Mouse (Mus musculus) urinary bladder, adult 18-20 months (tissue): ENCODE measurements around the gene Nudt14.

Experiments
- DNase-seq, 2 experiments: peaks; one replicate each; pipeline ENCODE4 v3.0.0; 2022; ENCODE audit warnings: low spot score in 2 of 2, mixed read lengths in 2 of 2

Nudt14 gene

DNA sequence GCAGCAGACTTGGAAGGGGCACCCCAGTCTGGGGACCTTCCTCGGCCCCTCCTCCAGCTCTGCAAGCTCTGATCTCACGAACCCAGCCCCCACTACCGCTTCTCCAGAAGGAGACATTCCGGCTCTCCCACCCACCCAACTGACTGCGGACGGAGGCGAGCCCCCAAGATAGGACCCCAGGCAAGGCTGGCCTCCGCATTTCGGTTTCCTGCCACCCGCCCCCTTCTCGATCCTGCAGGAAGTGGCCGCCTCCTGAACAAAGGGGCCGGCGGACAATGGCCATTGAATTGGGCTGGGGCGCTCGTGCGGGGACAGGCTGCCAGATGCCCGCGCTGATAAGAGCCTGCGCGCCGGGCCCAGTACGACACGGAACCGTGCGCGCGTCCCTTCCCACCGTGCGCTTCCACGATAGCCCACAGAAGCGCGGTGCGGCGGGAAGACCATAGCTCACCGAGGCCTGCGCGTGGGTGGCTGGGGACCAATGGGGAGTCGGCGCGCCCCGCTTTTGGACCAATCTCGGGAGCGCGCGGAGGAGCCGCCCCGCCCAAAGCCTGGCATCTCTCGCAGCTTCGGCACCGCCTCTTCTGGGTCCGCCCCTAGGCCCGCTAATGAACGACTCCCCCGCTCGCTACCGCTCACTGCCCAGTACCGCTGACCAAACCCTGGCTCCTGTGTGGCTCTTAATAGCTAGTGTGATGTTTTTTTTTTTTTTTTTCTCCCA is 8.3 kb upstream of the Nudt14 start:
- DNase-seq, result peak; percentile 80 to 84

DNA sequence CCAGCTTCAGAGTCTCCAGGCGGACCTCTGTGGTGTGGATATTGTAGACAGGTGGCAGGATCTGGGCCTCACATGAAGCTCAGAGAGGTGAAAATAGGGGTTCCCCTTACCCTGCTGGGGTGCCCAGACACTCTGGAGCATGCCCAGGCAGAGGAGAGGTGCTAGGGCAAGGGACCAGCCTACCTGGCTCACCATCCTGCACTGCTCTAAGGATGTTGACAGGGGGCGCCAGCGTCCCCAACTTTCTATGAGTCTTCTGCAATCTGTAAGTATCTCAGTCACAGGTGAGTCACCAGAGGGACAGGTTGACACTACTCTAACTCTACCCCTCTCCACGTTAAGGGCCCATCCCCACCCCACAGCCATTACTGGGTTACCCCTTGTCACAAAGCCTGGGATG is 5.4 kb upstream of the Nudt14 start:
- no peak for DNase-seq

DNA sequence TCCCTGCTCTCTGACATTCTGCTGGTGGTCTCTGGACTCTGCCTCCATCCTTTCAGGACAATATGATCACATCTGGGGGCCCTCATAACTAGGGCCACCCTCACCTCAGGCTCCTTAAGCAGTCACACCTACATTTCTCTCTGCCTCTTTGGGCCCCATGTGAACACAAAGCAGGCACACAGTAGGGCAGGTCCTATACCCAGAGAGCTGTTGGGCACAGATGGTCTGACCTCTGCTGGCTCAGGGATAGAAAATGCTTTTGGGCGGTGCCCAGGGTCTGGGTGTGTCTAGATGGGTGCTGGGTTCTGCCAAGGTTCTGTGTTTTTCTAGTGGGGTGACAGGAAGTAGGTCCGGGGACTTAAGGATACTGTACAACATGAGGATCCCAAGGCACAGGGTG is 1.7 kb upstream of the Nudt14 start:
- DNase-seq, result no peak

DNA sequence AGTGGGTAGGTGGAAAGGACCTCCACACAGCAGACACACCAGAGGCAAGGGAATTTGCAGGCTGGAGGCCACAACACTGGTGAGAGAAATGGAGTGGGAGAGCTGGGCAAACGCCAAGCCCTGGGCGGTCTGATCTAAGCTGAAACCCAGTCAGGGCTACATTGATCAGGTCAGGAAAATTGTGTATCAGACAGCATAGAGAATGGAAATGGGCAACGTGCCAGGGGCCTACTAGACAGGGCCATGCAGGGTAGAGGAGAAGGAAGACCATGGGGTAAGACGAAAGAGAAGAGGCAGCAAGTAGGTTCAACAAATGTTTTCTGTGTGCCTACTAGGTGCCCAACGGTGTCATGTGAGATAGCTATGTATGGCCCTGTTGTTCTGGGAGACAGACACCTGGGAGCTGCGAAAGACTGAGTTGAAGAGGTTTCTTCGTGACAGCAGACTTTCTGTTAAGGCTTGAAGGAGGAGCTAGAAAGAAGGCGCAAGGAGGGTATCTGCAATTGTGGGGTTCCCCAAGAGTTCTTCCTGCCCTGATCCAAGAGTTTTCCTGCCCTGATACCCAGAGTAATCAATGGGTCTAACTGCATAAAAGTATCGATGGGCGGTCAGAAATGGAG is 658 bp downstream of the Nudt14 start:
- no peak for DNase-seq

DNA sequence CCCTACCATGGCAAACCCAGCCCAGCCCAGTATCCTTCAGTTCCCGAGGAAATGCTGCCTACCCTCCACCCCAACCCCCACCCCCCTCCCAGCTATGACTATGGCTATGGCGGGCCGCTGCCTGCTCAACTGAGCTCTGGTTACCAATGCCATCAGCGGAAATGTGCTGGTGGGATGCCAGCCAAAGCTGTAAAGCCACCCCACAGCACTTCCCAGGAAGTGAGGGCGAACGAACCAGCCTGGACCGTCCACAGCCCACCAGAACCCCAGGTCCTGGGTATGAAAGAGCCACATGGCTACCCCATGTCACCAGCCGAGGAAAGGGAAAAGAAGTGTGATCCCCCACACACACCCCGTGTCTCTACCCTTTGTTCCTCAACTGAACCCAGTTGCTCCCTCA is 1.2 kb downstream of the Nudt14 start:
- no peak for DNase-seq

DNA sequence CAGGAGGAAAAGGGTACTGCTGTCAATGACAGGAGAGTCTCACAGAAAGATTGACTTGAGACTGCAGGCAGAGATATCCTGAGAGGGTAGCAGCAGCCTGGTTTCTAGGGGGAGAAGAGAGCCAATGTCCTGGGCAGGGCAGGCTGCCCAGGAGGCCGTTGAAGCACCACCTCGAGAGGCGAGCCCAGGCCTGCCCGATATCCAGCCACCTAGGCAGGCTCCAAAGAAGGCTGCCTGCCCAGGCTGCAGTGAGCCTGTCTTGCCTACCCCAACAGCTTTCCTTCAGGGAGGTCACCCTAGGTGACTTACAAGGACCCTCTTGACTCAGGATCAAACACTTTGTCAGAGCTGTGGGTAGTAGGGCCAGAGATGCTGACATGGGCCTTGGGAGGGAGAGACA is 1.7 kb downstream of the Nudt14 start:
- no peak for DNase-seq

DNA sequence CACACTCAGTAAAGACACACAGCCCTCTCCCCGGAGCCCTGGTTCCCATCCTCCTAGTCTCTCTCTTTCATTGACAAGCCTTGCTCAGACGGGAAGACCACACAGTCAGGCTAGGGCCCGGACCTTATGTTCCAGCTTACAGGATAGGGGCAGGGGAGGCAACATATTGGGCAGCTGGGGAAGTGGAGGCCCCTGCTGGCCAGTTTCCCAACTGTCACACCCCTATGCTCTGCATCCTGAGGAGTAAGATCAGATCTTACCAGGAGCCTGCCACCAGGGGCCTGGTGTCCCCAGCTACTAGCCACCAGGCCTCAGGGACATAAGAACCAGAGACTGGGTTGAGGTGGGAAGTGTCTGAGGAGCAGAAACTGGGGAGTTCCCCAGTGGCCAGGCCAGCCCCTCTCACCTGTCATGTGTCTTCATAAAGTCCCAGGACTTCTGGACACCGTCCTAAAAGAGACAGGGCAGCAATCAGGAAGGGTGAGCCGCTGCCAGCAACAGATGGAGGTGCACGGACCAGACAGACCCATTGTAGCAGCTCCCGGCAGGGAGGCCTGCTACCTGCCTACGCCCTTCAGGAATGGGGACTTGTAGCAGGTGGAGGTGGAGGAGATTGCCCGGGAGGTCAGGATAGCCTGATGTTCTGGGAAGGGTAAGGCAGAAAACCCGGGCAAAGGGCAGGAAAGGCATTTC is 2.9 kb downstream of the Nudt14 start:
- no peak for DNase-seq

DNA sequence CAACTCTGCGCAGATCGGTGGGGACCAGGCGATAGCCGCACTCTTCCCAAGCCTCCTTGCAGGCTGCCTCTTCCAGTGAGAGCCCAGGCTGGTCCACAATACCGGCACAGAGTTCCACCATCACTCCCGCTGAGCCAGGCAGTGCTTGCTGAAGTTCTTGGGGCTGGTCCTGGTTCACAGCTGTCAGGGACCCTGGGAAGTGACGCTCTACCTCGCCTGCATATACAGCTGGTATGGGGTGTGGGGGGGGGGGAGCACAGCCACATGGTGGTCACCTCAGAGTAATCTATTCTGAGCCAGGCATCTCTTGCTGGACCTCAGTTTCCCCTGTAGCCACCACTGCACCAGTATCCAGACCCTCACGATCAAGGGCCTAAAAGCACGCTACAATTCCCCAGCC is 3.6 kb downstream of the Nudt14 start:
- no peak for DNase-seq

DNA sequence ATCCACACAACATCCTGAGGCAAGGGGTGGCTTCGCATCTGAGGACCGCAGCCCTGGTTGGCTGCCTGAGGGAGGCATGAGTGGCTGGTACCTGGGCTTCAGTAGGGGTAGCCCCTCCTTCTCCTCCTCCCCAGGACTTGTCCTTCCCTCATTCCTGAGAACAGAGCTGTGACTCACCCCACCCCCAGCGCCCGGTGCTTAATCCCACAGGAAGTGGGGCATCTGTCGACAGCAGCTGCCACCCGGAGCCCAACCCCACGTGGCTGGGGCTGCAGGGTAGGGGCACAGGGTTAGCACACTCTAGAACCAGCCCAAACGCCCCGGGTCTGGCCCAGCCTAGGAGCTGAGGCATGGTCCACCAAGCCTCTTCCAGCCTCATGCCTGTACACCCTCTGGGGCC is 4.0 kb downstream of the Nudt14 start:
- no peak for DNase-seq

DNA sequence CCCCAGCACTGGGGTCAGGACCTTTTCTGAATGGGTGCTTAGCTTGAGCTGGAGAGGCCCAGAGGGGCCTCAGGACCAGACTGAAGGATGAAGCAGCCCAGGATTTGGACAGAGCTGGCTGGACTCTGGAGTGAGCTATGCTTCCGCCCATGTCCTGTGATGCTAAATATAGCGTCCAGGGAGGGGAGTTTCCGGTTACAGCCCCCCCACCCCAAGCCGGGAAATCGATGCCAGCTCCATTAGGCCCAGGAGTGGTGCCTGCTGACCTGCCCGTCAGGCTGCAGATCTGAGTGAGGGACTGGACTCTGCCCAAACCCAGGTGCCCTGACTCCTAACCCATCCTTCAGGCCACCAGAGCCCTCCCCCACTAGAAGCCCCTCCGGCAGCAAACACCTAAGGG is 9.3 kb downstream of the Nudt14 start:
- no peak for DNase-seq

DNA sequence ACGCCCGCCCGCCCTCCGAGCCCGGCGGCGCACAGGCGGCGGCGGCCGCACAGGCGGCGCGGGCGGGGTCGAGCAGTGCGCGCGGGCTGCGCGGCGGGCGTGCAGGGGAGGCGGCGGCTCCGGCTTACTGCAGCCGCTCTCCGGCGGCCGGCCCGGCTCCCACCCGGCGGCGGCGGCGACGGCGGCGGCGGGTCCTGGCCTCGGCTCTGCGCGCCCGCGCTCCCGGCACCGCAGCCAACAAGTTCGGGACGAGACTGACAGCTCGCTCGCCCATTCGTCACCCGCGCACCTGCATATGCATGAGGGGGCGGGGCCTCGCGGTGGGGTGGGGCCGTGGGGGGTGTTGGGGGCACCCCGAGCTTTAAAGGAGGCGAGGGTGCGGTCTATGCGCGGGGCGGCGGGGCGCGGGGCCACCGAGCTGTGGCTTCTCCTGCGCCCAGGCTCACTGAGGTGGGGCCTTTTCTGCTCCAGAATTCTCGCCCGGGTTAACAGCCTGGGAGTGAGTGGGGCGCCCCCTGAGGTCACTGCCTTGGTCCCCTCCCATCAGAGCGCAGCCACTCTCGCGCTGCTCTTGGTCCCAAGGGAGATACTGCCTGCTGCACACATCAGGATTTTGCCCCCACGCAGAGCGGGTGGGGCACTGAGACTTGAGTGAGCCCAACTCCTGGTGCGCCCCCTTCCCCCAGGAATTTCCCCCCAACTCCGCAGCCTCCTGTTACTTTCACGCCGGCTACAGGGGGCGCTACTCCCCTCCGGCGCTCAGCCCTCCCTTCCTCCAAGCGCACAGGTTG is 12.2 kb downstream of the Nudt14 start, which contains the start of gene Jag2:
Jag2 (minus strand) TSS at position 215 of the 791 bp plus-strand sequence.
- DNase-seq, result peak; percentile 51 to 61

DNA sequence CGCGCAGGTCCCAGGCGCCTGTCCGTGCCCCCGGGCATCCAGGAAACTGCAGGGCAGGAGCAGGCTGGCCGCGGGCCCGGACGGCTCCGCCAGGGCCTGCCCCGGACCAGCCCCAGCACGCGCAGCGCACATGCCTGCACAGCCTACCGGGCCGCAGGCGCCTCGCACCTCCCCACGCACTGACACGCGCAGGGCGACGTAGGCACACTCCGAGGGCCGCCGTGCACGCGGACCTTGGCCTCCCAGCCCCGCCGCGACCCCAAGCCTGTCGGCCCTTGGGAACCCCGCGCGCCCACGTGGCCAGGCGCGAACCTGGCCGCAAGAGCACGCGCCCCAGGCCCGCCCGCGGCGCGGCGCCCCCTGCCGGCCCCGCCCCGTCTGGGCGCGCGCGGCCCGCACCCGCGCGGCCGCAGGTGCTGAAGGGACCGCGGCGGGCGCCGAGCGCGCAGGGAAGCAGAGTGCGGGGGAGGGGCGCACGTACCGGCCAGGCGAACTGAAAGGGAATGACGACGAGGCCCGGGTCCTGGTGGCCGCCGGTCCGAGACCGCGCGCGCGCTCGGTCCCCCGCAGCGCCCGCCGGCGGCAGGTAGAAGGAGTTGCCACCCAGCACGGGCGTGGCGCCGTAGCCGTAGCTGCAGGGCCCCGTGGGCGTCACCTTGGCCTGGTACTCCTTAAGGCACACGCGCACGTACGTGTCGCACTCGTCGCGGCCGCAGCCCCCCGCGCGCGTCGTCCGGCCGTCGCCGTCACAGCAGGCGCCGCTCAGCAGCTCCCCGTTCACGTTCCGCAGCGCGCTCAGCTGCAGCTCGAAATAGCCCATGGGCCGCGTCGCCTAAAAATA is 13.3 kb downstream of the Nudt14 start:
- peak; percentile 72 to 88 for DNase-seq

DNA sequence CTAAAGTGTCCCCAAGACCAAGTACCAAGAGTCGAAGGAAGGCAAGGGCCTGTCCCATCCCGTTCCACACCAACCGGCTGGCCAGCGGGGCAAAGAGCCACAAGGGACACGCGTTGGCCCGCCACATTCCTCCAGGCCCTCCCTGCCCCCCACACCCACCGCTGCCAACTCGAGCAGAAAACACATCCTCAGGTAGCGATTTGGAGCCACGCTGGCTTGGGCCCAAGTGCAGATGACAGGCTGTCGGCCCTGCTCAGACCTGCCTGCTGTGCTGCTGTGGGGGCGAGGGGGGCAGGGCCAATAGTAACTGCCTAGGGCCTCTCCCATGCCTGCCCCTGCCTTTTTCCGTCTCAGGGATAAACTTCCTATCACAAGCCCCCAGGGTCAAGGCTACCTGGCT is 14.7 kb downstream of the Nudt14 start:
- peak; percentile 67 to 80 for DNase-seq

DNA sequence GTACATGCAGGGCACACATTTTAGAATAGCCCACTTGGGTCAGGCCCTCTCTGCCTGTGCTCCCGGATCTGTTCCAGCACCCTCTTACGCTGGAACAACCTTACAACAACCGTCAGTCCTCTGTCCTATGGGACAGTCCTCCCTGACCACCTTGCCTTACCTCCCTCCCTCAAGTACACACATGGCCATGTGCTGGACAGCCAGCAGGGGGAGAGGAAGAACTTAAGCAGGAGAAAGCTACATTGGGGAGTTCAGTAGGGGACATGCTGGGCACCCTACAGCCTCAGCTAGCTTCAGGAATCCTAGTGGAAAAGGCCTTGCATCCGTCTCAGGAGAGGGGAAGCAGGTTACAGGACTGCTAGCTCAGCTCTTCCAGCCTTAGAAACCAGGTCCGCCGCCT is 16.0 kb downstream of the Nudt14 start:
- DNase-seq, result no peak

DNA sequence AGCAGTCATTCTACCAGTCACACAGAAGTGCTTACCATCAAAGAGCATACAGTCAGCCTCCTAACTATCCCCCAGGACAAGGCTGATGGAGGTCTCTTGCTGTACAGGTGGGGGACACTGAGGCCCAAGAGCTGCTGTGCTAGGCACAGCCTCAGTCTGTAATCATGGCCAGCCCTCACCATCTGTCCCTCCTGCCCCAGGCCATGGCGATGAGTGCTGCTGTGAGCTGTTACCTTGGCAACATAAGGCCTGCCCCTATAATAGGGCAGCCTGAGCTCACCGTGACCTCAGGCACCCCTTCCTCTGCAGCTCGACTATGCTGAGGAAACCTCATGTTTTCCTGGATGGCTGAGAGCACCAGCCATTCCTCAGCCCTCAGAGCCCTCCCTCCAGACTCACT is 19.4 kb downstream of the Nudt14 start:
- DNase-seq, result no peak

DNA sequence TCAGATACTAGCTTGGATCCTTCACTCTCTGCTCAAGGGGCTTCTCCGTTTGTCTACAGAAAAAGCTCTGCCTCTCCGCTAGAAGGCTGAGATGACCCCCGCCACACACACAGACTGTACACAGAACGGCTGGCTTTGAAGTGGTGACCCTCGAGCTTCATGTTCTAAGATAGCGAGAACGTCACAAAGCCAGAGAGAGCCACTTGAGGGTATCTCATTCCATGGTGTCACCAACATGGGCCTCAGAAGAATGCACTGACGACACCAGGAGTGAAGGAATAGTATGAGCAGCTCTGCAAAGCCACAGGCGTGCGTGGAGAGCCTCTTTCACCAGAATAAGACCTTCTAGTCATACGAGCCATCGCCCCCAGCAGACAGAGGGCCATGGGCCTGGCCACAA is 20.4 kb downstream of the Nudt14 start:
- DNase-seq, result no peak

DNA sequence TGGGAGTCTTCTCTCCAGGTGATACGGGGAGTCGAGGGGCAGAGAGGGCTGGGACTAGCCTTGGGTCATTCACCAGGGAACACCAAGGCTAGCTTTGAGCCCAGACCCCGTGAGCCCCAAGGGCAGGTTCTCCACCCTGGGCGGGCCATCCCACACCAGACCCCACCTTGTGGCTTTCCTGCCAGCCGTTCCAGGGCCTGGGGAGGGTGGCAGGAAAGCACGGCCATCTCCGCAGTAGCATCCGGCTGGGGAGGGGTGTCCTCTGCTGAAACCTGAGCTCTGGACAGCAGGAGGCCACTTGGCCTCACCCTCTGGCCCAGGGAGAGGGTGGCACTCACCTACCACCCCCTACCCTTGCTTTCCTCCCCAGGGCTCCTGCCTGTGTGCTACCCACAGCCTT is 24.0 kb downstream of the Nudt14 start:
- no peak for DNase-seq

DNA sequence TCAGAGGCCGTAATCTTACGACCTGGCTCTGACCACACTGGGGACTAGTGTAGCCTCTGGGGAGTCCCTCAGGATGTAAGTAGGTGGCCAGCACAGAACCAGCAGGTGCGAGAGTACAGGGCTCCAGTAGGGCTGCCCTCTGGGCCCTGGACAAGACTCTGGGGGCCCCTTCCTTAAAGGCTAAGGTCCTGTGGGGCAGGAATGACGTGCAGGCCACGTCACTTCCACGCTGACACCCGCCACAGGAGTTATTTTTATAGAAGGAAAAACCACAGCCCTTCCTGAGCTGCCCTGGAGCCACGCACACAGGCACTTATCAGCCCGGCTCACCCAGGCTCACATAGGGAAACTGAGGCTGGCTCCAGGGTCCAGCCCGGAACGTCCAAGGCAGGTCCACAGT is 24.4 kb downstream of the Nudt14 start:
- no peak for DNase-seq

DNA sequence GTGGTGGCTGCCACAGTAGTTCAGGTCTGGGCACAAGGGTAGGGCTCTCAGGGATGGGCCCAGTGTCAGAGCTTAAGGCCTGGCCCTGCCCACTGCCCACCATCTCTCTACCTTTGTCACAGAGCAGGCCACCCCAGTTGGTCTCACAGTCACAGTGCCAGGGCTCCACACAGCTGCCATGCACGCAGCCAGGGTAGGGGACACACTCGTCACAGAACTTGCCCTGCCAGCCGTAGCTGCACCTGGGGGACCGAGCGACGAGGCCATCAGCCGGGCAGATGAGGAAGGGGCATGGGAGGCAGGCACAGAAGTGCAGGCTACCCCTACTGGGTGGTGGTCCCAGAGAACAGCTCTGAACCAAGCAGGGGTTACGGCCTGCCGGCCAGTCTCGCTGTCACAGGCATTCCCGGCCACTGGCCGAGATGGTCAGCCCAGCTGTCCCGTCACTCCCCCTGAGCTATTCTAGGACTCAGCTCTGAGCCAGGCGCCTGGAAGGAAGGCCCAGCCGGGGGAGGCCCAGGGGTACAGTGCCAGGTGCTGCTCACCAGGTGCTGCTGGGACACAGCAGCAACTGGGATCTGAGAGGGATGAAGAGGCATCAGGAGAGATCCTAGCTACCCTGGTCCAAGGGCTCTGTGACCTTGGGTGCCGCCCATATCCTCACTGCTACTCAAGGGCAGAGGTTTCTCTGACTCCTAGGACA is 25.1 kb downstream of the Nudt14 start:
- DNase-seq, result no peak

DNA sequence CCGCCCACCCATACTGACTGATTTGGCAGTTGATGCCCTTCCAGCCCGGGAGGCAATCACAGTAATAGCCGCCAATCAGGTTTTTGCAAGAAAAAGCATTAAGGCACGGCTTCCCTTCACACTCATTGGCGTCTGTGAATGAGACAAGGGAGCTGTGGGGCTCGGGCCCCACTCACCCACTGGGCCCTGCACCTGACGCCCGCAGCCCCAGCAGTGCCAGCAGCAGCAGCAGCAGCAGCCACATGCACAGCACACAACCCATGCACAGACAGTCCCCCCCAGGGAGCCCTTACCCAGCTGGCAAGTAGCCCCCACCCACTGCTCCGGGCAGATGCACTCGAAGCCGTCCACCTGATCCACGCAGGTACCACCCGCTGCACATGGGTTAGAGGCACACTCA is 26.3 kb downstream of the Nudt14 start:
- no peak for DNase-seq

DNA sequence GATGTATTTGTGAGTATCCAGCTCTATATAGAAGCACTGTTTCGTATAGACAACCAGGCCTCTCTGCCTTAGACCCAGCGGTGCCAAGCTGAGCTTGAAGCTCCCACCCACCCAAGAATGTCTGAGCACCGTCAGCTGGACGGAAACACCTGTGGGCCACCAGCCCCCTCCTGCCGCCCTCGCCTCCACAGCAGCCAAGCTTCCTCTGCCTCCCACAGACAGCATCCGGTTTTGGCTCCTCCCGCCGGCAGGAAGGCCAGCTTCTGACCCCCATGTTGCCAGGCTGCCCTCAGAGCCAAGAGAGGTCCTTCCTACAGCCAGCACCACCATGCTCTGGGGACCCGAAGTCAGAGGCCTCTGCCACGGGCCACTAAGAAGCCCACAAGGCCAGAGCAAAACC is 27.4 kb downstream of the Nudt14 start:
- no peak for DNase-seq
